Mouse (Mus musculus) ES-Bruce4 (cell line): ENCODE data around the gene Chrnd. TPM values are rescaled to one million over a fixed set of nuclear protein-coding genes. Genes with fewer than 3 reads are reported as not detected.

ENCODE experiments used
- H3K27ac ChIP-seq: 2 replicates; pipeline ENCODE4 v1.5.1; 2012; ENCODE audit warnings: low read length, inconsistent platforms; ENCODE audit not compliant: insufficient read depth
- H3K27me3 ChIP-seq: 2 replicates; pipeline ENCODE4 v1.6.1; 2012; ENCODE audit warnings: mild to moderate bottlenecking, low read length, inconsistent platforms; ENCODE audit not compliant: control insufficient read depth, poor library complexity, insufficient read depth, severe bottlenecking
- H3K36me3 ChIP-seq: 2 replicates; pipeline ENCODE4 v1.6.1; 2012; ENCODE audit warnings: inconsistent platforms, mild to moderate bottlenecking, low read length, moderate library complexity; ENCODE audit not compliant: control insufficient read depth, poor library complexity, insufficient read depth, severe bottlenecking
- H3K4me1 ChIP-seq: one replicate; pipeline ENCODE4 v1.8.1; 2011; ENCODE audit warnings: low read length; ENCODE audit not compliant: control insufficient read depth, insufficient read depth
- H3K4me3 ChIP-seq: 2 replicates; pipeline ENCODE4 v1.5.1; 2011; ENCODE audit warnings: low read depth, mild to moderate bottlenecking, low read length
- H3K9ac ChIP-seq: 2 replicates; pipeline ENCODE4 v1.6.1; 2012; ENCODE audit warnings: low read depth, mild to moderate bottlenecking, inconsistent platforms; ENCODE audit not compliant: poor library complexity, severe bottlenecking
- H3K9me3 ChIP-seq: replicated peaks from 2 replicates; pipeline ENCODE4 v1.6.1; 2012; ENCODE audit warnings: mild to moderate bottlenecking, low read length, inconsistent platforms; ENCODE audit not compliant: control insufficient read depth, poor library complexity, insufficient read depth, severe bottlenecking
- CTCF ChIP-seq: IDR thresholded peaks from one replicate; pipeline ENCODE4 v1.8.1; 2011; ENCODE audit warnings: low read depth, low read length
- EP300 ChIP-seq: IDR thresholded peaks from 2 replicates; pipeline ENCODE4 v1.6.1; 2011; ENCODE audit warnings: low read depth, low read length; ENCODE audit not compliant: insufficient read depth
- POLR2A ChIP-seq: IDR thresholded peaks from one replicate; pipeline ENCODE4 v1.8.1; 2011; ENCODE audit warnings: low read length; ENCODE audit not compliant: insufficient read depth
- polyA plus RNA-seq: library from polyadenylated mRNA; stranded (reverse); fragments of >200 nt; gene quantifications from 2 replicates; pipeline ENCODE4 v1.2.4, GENCODE M21; 2011; ENCODE audit warnings: low read depth; ENCODE audit not compliant: missing spikeins, insufficient read depth, insufficient read length

Chrnd gene
- polyA plus RNA-seq, 1 experiment: not detected

DNA sequence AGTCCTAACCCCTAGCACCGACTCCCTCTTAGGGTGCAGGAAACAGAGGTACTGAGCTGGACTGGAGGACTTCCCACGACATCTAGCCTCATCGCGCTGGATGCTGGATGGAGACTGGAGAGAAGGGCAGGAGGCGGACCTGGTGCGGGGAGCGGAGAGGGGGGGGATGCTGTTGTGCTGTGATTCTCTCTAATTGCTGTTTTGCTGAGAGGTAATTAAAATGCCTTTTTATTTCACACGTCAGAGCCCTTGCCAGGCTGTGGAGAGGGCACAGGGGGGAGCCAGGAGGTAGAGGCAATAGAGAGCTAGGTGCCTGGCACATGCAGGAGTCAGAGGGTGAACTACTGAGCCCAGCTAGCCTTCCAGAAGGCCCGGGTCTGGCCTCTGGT is 25.6 kb upstream of the Chrnd start:
- H3K4me1 ChIP-seq: no peaks in the 10 kb centered on the region
- H3K36me3 ChIP-seq: no peaks in the 10 kb centered on the region
- H3K27me3 ChIP-seq: no peaks in the 10 kb centered on the region
- H3K4me3 ChIP-seq: no peak overlapping the region
- no peak overlapping the region for H3K9ac ChIP-seq
- TF ChIP-seq POLR2A (no peak), CTCF (no peak), EP300 (no peak)
- H3K9me3 ChIP-seq: no peaks in the 10 kb centered on the region
- no peak overlapping the region for H3K27ac ChIP-seq

DNA sequence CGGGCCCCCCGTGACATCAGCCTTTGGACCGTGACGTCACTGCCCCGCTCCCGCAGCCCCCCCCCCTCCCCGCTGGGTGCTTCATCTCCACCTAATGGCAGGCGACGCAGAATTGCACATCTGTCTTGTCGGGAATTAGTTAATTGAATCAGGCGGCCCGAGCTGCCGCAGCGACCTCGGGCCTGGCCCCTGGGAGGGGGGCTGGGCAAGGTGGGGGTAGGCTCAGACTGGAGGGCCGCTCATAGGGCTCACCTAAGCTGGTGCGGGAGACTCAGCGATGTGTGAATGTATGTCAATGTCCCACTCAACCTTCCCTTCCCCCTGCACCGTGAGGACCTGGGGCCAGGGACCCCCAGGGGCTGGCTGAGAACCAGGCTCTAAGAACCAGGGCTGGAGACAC is 19.9 kb upstream of the Chrnd start:
- no peak overlapping the region for H3K9ac ChIP-seq
- peaks cover 2% of the 10 kb centered on the region for H3K4me1 ChIP-seq
- no peaks in the 10 kb centered on the region for H3K9me3 ChIP-seq
- TF ChIP-seq EP300 (no peak), POLR2A (no peak), CTCF (no peak)
- no peaks in the 10 kb centered on the region for H3K36me3 ChIP-seq
- no peaks in the 10 kb centered on the region for H3K27me3 ChIP-seq
- no peak overlapping the region for H3K27ac ChIP-seq
- H3K4me3 ChIP-seq: no peak overlapping the region

DNA sequence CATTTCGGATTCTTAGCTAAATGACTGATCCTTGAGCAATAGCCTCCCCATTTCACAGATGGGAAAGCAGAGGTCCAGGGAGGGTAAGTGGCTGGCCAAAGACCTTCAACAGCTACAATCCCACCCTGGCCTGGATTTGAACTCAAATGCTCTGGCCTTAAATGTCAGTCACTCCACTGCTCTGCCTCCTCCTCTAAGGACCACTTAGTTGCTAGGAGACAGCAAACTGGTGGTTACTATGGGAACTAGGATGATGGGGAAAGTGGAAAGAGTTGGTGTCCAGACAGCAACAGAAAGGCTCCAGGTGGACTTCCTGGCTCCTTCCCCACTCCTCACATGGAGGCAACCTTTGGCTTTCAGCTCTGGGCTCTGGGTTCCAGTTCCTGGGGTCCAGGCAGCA is 19.1 kb upstream of the Chrnd start:
- Histone ChIP-seq H3K27ac (no peak overlapping the region), H3K9ac (no peak overlapping the region), H3K36me3 (no peaks in the 10 kb centered on the region), H3K9me3 (no peaks in the 10 kb centered on the region), H3K4me1 (peaks cover 2% of the 10 kb centered on the region), H3K27me3 (no peaks in the 10 kb centered on the region), H3K4me3 (no peak overlapping the region)
- TF ChIP-seq EP300 (no peak), POLR2A (no peak), CTCF (no peak)

DNA sequence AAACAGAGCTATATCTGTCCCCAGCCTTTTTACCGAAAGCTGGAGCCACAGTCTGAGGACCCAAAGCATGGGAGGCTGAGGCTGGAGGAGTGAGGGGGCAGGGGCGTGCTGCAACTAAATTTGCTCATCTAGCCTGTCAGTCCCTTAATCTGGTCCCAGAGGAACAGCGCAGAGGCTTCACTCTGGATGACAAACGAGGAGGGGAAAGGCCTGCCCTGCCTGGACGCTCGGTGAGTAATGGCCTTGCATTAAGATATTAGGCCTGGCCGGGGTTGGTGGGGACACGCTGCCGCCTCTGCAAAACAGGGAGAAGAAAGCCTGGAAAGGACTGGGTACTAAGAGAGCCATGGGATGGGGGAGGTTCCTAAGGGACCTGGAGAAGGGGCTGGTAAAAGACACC is 18.1 kb upstream of the Chrnd start:
- peaks cover 2% of the 10 kb centered on the region for H3K4me1 ChIP-seq

DNA sequence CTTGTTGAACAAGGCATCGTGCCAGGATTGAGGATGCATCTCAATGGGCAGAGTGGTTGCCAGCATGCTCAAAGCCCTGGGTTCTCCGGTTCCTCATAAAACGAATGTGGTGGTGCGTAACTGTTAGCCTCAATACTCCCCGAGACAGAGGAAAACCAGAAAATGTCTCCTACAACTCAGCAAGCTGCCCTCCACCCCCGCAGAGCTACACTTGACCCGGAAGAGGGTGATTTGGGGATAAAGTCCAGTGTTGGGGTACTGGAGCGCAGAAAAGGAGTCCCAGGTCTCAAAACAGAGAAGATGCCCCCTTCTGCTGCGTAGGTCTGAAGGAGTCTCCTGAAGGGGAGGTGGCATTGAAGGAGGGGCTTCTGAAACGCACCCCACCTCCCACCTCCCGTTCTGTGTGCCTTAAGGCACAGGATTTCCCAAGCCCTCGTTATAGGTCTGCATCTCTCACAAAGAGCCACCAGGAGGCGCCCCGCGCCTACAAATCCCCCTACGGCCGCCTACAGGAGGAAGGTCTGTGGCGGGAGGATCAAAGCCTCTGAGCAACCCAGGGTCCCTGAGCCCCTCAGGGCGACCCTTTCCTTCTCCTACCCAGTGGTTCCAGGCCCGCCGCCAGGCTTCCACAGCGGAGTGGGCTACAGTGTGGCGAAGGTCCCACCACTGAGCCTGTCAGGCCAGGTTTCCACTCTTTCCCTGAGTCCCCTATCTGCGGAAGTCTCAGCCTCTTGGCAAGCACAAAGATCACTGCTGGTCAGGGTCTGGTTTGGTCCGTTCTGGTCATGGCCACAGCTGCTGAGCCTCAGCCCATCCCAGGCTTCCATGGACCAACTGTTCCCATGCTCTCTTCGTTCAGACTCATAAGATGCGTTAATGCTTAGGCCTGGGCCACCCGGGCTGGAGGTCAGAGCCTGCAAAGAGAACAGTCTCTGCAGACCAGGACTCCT is 16.1 kb upstream of the Chrnd start:
- Histone ChIP-seq H3K4me1 (peaks cover 2% of the 10 kb centered on the region), H3K27me3 (no peaks in the 10 kb centered on the region), H3K4me3 (no peak overlapping the region), H3K9ac (no peak overlapping the region; the same call in 1 of the 2 replicates), H3K9me3 (no peaks in the 10 kb centered on the region), H3K27ac (no peak overlapping the region), H3K36me3 (no peaks in the 10 kb centered on the region)
- TF ChIP-seq EP300: no peak
- TF ChIP-seq CTCF: peak; percentile 69

More for the DNA sequence above, 18.1 kb upstream of the Chrnd start:
- no peaks in the 10 kb centered on the region for H3K9me3 ChIP-seq
- H3K4me3 ChIP-seq: no peak overlapping the region
- TF ChIP-seq EP300 (no peak), POLR2A (no peak)
- H3K27me3 ChIP-seq: no peaks in the 10 kb centered on the region
- H3K27ac ChIP-seq: no peak overlapping the region
- no peak overlapping the region for H3K9ac ChIP-seq
- H3K36me3 ChIP-seq: no peaks in the 10 kb centered on the region

DNA sequence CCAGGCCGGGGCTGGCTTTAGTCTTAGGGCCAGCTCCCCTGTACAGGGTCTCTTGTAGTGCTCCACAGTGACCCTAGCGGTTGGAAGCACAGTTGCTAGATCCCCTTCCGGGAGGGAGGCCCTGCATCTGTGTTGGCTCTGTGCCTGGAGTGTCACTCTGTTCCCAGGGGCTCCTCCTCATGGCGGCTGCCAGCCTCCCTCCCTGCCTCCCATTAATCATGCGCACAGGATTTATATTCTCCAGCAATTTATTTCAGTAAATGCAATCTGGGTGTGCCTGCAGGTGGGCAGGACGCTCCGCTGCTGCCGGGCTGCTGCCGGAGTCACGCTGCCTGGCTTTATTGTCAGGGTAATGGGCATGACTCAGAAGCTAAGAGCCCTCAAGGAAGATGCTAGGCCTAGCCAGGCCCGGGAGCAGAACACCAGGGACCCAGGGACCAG is 14.5 kb upstream of the Chrnd start:
- Histone ChIP-seq H3K9me3 (no peaks in the 10 kb centered on the region), H3K4me1 (peaks cover 2% of the 10 kb centered on the region), H3K27me3 (no peaks in the 10 kb centered on the region), H3K4me3 (peak overlapping the region; percentile 14; the same call in 1 of the 2 replicates), H3K9ac (no peak overlapping the region), H3K36me3 (no peaks in the 10 kb centered on the region), H3K27ac (no peak overlapping the region)
- peak; percentile 31 for TF ChIP-seq CTCF
- no peak for TF ChIP-seq POLR2A
